Mouse (Mus musculus): Measurements from ENCODE around the gene Adgrf1.

GRCm38 (mm10) chr17:43252846-43253245 is 17.3 kb upstream of the Adgrf1 start:
- TF ChIP-seq CTCF (IDR thresholded peaks at IDR 0.05; ENCODE audit: low read depth) (no peak), EP300 (IDR thresholded peaks at IDR 0.05; ENCODE audit: low read depth) (no peak)
